Mouse (Mus musculus) layer of hippocampus, adult 2 months (tissue): ENCODE data around the gene Bcor. TPM values are rescaled to one million over a fixed set of nuclear protein-coding genes. Genes with fewer than 3 reads are reported as not detected.
A peak's percentile ranks its signal among the peaks of the same experiment; 100 is the strongest.

ENCODE experiments used
- DNase-seq, 2 experiments: peaks; one replicate each; pipeline ENCODE4 v3.0.0; 2022; ENCODE audit warnings: low spot score in 2 of 2
- H3K27ac ChIP-seq: fragments of 200-600 bp; 2 replicates; pipeline ENCODE4 v1.8.1; 2022
- H3K4me3 ChIP-seq: fragments of 200-600 bp; 2 replicates; pipeline ENCODE4 v1.8.1; 2022; ENCODE audit warnings: mild to moderate bottlenecking
- CTCF ChIP-seq: fragments of 200-600 bp; conservative IDR thresholded peaks from 2 replicates; pipeline ENCODE4 v1.8.1; 2022; ENCODE audit warnings: antibody characterized with exemption, mild to moderate bottlenecking, moderate library complexity
- total RNA-seq, 2 experiments: library from RNA; stranded (reverse); gene quantifications; 2 replicates each; pipeline ENCODE4 v1.2.3; 2021

Gene Bcor
- total RNA-seq, 2 experiments from 2014 or later: 16.7 to 21.3 TPM

DNA sequence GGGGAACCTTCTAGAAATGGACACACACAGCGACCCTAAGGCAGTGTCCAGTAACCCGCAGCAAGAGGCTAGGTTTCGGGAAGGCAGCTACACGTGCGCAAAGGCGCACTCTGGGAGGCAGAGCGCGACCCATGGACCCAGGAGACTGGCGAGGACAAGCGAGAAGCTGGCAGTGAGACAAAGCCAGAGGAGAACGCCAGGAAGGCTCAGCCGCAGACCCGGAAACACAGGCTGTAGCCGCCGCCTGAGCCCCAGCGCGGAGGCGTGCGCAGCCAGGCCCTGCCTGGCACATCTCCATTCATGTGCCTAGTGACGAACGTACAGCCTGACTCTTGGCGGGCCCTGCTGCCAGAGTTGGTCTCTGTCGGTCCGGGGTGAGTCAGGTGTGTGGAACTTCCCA lies 30.9 kb downstream of the Bcor start:
- no peak for DNase-seq
- H3K27ac ChIP-seq: no peak overlapping the region
- H3K4me3 ChIP-seq: peak overlapping the region; percentile 58; the same call in 1 of the 2 replicates
- no peak for TF ChIP-seq CTCF

- H3K4me3 ChIP-seq: peak overlapping the region; percentile 58
- no peak for TF ChIP-seq CTCF
- H3K27ac ChIP-seq: no peak overlapping the region
- no peak for DNase-seq
Observed at GRCm38 (mm10) chrX:12128165-12129083, 31.7 kb downstream of the Bcor start.

DNA sequence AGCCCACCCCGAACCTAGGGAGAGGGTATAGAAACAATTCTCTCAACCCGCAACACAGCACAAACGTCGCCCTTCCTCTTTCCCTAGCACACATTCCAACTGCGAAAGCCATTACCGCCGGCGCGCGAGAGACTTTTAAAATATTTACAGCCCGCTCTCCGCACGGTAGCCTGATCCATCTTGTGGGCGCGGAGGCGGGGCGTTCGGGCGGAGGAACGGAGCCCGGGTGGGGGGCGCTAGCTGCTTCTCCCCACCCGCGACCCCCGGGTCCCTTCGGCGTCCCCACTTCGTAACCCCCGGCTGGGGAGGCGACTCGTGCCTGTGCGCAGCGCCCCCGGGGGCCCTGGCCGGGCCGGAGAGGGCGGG lies 32.4 kb downstream of the Bcor start:
- no peak for DNase-seq
- TF ChIP-seq CTCF: no peak
- Histone ChIP-seq H3K4me3 (peak overlapping the region; percentile 58), H3K27ac (no peak overlapping the region)

GRCm38 (mm10) chrX:12127106-12127670 lies 33.0 kb downstream of the Bcor start:
- DNase-seq: no peak
- no peak for TF ChIP-seq CTCF
- Histone ChIP-seq H3K27ac (no peak overlapping the region), H3K4me3 (peak overlapping the region; percentile 58; the same call in 1 of the 2 replicates)

- no peak overlapping the region for H3K4me3 ChIP-seq
- no peak for TF ChIP-seq CTCF
- no peak for DNase-seq
- no peak overlapping the region for H3K27ac ChIP-seq
Observed at GRCm38 (mm10) chrX:12126408-12127105, 33.6 kb downstream of the Bcor start.

GRCm38 (mm10) chrX:12124571-12124970 lies 35.6 kb downstream of the Bcor start:
- no peak for DNase-seq
- TF ChIP-seq CTCF: no peak
- H3K27ac ChIP-seq: no peak overlapping the region
- H3K4me3 ChIP-seq: no peak overlapping the region

- no peak for DNase-seq
- Histone ChIP-seq H3K4me3 (no peak overlapping the region), H3K27ac (no peak overlapping the region)
- TF ChIP-seq CTCF: no peak
Observed at GRCm38 (mm10) chrX:12123687-12124087, 36.5 kb downstream of the Bcor start.

GRCm38 (mm10) chrX:12122594-12123331 lies 37.4 kb downstream of the Bcor start:
- H3K27ac ChIP-seq: no peak overlapping the region
- DNase-seq: no peak
- no peak overlapping the region for H3K4me3 ChIP-seq
- no peak for TF ChIP-seq CTCF

- DNase-seq: no peak
- Histone ChIP-seq H3K4me3 (no peak overlapping the region), H3K27ac (no peak overlapping the region)
- no peak for TF ChIP-seq CTCF
Observed at GRCm38 (mm10) chrX:12119476-12119875, 40.7 kb downstream of the Bcor start.

DNA sequence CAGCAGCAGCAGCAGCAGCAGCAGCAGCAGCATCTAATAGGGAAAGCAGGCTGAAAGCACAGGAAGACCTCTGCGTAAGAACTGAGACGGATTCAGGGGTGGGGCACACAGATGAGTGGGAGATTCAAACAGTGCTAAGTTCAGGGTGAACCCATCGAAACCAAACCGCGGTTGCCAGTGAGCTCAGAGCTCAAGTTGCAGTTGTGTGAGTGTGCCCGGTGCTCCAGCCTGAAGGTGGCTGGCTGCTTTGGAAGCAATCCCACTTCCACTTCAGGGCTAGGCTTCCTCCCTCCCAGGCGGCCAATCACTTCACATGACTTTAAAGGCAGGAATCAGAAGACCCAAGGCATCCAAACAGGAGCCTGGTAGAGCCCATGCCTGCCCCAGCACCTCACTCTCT lies 44.0 kb downstream of the Bcor start:
- Histone ChIP-seq H3K27ac (no peak overlapping the region), H3K4me3 (no peak overlapping the region)
- DNase-seq: no peak
- no peak for TF ChIP-seq CTCF

DNA sequence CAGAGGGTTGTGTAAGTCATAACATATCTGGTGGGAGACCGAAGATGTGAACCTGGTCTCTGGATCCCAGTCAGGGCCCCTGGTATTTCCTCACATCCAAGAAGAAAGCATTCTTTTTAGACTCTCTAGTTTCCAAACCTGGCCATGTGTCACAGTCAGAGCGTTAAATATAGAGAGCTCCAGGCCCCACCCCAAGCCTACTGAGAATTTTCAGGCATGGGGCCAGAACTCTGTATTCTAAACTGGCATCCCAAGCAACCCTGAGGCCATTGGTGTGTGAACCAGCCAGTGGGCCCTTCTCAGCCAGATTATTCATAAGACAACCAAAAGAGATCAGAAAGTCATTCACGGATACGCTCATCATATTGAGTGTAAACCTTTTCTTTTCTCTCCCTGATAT lies 48.0 kb downstream of the Bcor start:
- no peak for TF ChIP-seq CTCF
- no peak for DNase-seq
- no peak overlapping the region for H3K4me3 ChIP-seq
- no peak overlapping the region for H3K27ac ChIP-seq

DNA sequence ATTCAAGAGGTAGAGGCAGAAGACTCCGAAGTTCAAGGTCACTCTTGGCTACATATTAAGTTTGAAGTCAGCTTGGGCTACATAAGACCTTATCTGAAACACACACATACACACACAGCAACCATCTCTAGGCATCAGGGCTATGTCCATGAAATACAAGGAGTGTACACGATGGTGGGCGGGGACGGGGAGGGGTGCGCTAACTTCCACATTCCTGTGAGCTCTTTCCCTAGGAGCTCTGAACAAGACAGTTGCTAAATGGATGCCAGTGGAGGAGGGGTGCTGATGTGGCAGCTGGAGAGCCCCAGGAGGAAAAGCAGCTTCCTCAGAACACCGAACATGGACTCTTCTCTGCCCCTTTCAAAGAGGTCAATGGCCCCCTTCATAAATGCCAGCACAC lies 49.6 kb downstream of the Bcor start:
- no peak overlapping the region for H3K27ac ChIP-seq
- no peak for DNase-seq
- TF ChIP-seq CTCF: no peak
- H3K4me3 ChIP-seq: no peak overlapping the region

GRCm38 (mm10) chrX:12105358-12105757 lies 54.8 kb downstream of the Bcor start:
- DNase-seq: no peak
- no peak overlapping the region for H3K4me3 ChIP-seq
- no peak for TF ChIP-seq CTCF

More at GRCm38 (mm10) chrX:12105358-12105757, 54.8 kb downstream of the Bcor start:
- no peak overlapping the region for H3K27ac ChIP-seq
